Mouse (Mus musculus) liver, adult 2 months (tissue): ENCODE measurements around the gene Zbtb34.

Source experiments
- CTCF ChIP-seq: fragments of 200-500 bp; IDR thresholded peaks from 2 replicates; pipeline ENCODE4 v1.5.1; 2011; ENCODE audit warnings: low read depth, low read length, control low read depth
- POLR2A ChIP-seq: fragments of 200-500 bp; IDR thresholded peaks from 2 replicates; pipeline ENCODE4 v1.6.1; 2011; ENCODE audit warnings: low read length, control low read depth; ENCODE audit not compliant: insufficient read depth; ENCODE audit errors: extremely low read depth

GRCm38 (mm10) chr2:33446796-33447195, 15.7 kb upstream of the Zbtb34 start:
- TF ChIP-seq CTCF = no peak
- no peak for TF ChIP-seq POLR2A
